Mouse (Mus musculus): ENCODE measurements around the gene 0610012G03Rik. TPM values are rescaled to one million over a fixed set of nuclear protein-coding genes. Genes with fewer than 3 reads are reported as not detected.

Gene 0610012G03Rik
- polyA plus RNA-seq, 1 experiment from 2014 or later = 132 TPM

- Histone ChIP-seq H3K9me3 (ENCODE audit: control insufficient read depth, low read length) (peaks cover 4% of the 10 kb centered on the region), H3K27ac (ENCODE audit: low read depth, low read length) (no peak overlapping the region), H3K9ac (ENCODE audit: low read depth, low read length) (no peak overlapping the region), H3K27me3 (replicated peaks; ENCODE audit: control insufficient read depth, insufficient read depth, low read length) (no peaks in the 10 kb centered on the region), H3K36me3 (ENCODE audit: control insufficient read depth, insufficient read depth, low read length) (no peaks in the 10 kb centered on the region), H3K4me2 (ENCODE audit: low read length) (no peak overlapping the region), H3K4me1 (ENCODE audit: control insufficient read depth, insufficient read depth, low read depth, low read length) (peaks cover 18% of the 10 kb centered on the region), H3K4me3 (ENCODE audit: low read length) (no peak overlapping the region)
- ATAC-seq = no peak
- 93% methylated on average over 8 of the region's 8 CpGs for WGBS
These were observed 45.1 kb downstream of the 0610012G03Rik start for GRCm38 (mm10) chr16:31903239-31903638.

GRCm38 (mm10) chr16:31901886-31902285 lies 46.4 kb downstream of the 0610012G03Rik start:
- H3K4me2 ChIP-seq (ENCODE audit: low read length) = no peak overlapping the region
- 83% methylated on average over 1 of the region's 1 CpGs for WGBS

GRCm38 (mm10) chr16:31898546-31899326 lies 49.6 kb downstream of the 0610012G03Rik start:
- WGBS = 58% methylated on average over 18 of the region's 18 CpGs
- Histone ChIP-seq H3K4me3 (ENCODE audit: low read length) (no peak overlapping the region), H3K36me3 (ENCODE audit: control insufficient read depth, insufficient read depth, low read length) (no peaks in the 10 kb centered on the region), H3K27ac (ENCODE audit: low read depth, low read length) (peak overlapping the region; percentile 74), H3K4me2 (ENCODE audit: low read length) (peak overlapping the region; percentile 15; the same call in 1 of the 2 replicates), H3K9me3 (ENCODE audit: control insufficient read depth, low read length) (peaks cover 4% of the 10 kb centered on the region), H3K4me1 (ENCODE audit: control insufficient read depth, insufficient read depth, low read depth, low read length) (peaks cover 26% of the 10 kb centered on the region), H3K9ac (ENCODE audit: low read depth, low read length) (no peak overlapping the region), H3K27me3 (replicated peaks; ENCODE audit: control insufficient read depth, insufficient read depth, low read length) (no peaks in the 10 kb centered on the region)
- ATAC-seq = peak; percentile 84

More at GRCm38 (mm10) chr16:31901886-31902285, 46.4 kb downstream of the 0610012G03Rik start:
- peaks cover 30% of the 10 kb centered on the region for H3K4me1 ChIP-seq (ENCODE audit: control insufficient read depth, insufficient read depth, low read depth, low read length)
- no peak for ATAC-seq
- H3K9ac ChIP-seq (ENCODE audit: low read depth, low read length) = no peak overlapping the region
- H3K4me3 ChIP-seq (ENCODE audit: low read length) = no peak overlapping the region
- H3K27ac ChIP-seq (ENCODE audit: low read depth, low read length) = no peak overlapping the region
- no peaks in the 10 kb centered on the region for H3K27me3 ChIP-seq (replicated peaks; ENCODE audit: control insufficient read depth, insufficient read depth, low read length)
- H3K9me3 ChIP-seq (ENCODE audit: control insufficient read depth, low read length) = peaks cover 4% of the 10 kb centered on the region
- no peaks in the 10 kb centered on the region for H3K36me3 ChIP-seq (ENCODE audit: control insufficient read depth, insufficient read depth, low read length)

Small RNA genes within 50 kb of the gene (microRNA-seq; reads per million reads assigned to microRNA genes)
- gene Gm26269 = not detected

Other genes with a start within 250 kb of the 0610012G03Rik start
- gene Meltf, start 69.7 kb downstream of the 0610012G03Rik start, polyA plus RNA-seq (2015; fragmentation: Nextera tagmentation; extraction: Ambion mirVana) = 0.29 and 0.42 TPM in 2 replicates
- 4.1 and 5.2 TPM in 2 replicates for gene Pigz, start 14.6 kb downstream of the 0610012G03Rik start, polyA plus RNA-seq (2015; fragmentation: Nextera tagmentation; extraction: Ambion mirVana)
- gene Ncbp2, start within 50 bp of the 0610012G03Rik start, polyA plus RNA-seq (2015; fragmentation: Nextera tagmentation; extraction: Ambion mirVana) = 91.7 and 95.0 TPM in 2 replicates
- 13.1 and 16.2 TPM in 2 replicates for gene Senp5, start 54.8 kb upstream of the 0610012G03Rik start, polyA plus RNA-seq (2015; fragmentation: Nextera tagmentation; extraction: Ambion mirVana)
- 24.9 and 29.9 TPM in 2 replicates for gene Pak2, start 130.8 kb upstream of the 0610012G03Rik start, polyA plus RNA-seq (2015; fragmentation: Nextera tagmentation; extraction: Ambion mirVana)
- gene Pigx, start 151.2 kb upstream of the 0610012G03Rik start, polyA plus RNA-seq (2015; fragmentation: Nextera tagmentation; extraction: Ambion mirVana) = 94.0 and 94.8 TPM in 2 replicates
- 48.0 and 51.0 TPM in 2 replicates for gene Cep19, start 151.3 kb upstream of the 0610012G03Rik start, polyA plus RNA-seq (2015; fragmentation: Nextera tagmentation; extraction: Ambion mirVana)
- gene Nrros, start 217.1 kb upstream of the 0610012G03Rik start, polyA plus RNA-seq (2015; fragmentation: Nextera tagmentation; extraction: Ambion mirVana) = 7.7 and 9.7 TPM in 2 replicates
- not detected in 2 replicates for gene Bex6, start 231.3 kb upstream of the 0610012G03Rik start, polyA plus RNA-seq (2015; fragmentation: Nextera tagmentation; extraction: Ambion mirVana)